8 mouse cellular contexts compared by ENCODE assay signal in genomic region chr7:82865834-82866485, GRCm38 (mm10). TPM values are rescaled to one million over a fixed set of nuclear protein-coding genes. Genes with fewer than 3 reads are reported as not detected.
DNase-seq lines count a peak whose midpoint lies in the region; ATAC-seq and TF ChIP-seq lines count a peak whose summit lies in the region.

No protein-coding gene starts in this region.

- peaks cover 23% of the 10 kb centered on the region for H3K4me1 ChIP-seq in forebrain, embryonic 13.5 days
- H3K4me1 ChIP-seq in liver, postnatal 0 days (ENCODE audit: insufficient read depth), result peaks cover 23% of the 10 kb centered on the region
- peaks cover 30% of the 10 kb centered on the region for H3K4me1 ChIP-seq in neural tube, embryonic 13.5 days (replicated peaks)

- peak overlapping the region; percentile 98 for H3K4me3 ChIP-seq in forebrain, embryonic 13.5 days
- H3K4me3 ChIP-seq in liver, postnatal 0 days (ENCODE audit: low read depth, low read length), result peak overlapping the region; percentile 55
- H3K4me3 ChIP-seq in neural tube, embryonic 13.5 days, result peak overlapping the region; percentile 99

- peak overlapping the region; percentile 100 for H3K9ac ChIP-seq in forebrain, embryonic 13.5 days
- H3K9ac ChIP-seq in liver, postnatal 0 days (replicated peaks), result peak overlapping the region; percentile 50
- peak overlapping the region; percentile 100 for H3K9ac ChIP-seq in neural tube, embryonic 13.5 days

- H3K9me3 ChIP-seq in forebrain, embryonic 13.5 days (replicated peaks), result no peaks in the 10 kb centered on the region
- no peaks in the 10 kb centered on the region for H3K9me3 ChIP-seq in liver, postnatal 0 days (ENCODE audit: low read length)
- H3K9me3 ChIP-seq in neural tube, embryonic 13.5 days, result no peaks in the 10 kb centered on the region

- peak; percentile 71 for ATAC-seq in cerebellum, adult (ENCODE audit: insufficient number of reproducible peaks, low FRiP score, low TSS enrichment)
- peak; percentile 90 for ATAC-seq in forebrain, embryonic 13.5 days
- ATAC-seq in liver, postnatal 0 days, result peak; percentile 90
- peak; percentile 92 for ATAC-seq in neural tube, embryonic 13.5 days (ENCODE audit: low read depth)

- under 1% methylated on average over 58 of the region's 70 CpGs for WGBS in forebrain, embryonic 13.5 days
- WGBS in large intestine, adult 2 months, result under 1% methylated on average over 64 of the region's 70 CpGs
- under 1% methylated on average over 58 of the region's 70 CpGs for WGBS in liver, postnatal 0 days (ENCODE audit: insufficient replicate concordance)
- under 1% methylated on average over 65 of the region's 70 CpGs for WGBS in neural tube, embryonic 13.5 days

- no peaks in the 10 kb centered on the region for H3K27me3 ChIP-seq in forebrain, embryonic 13.5 days
- peaks cover 46% of the 10 kb centered on the region for H3K27me3 ChIP-seq in liver, postnatal 0 days (ENCODE audit: insufficient read depth, low read length)
- no peaks in the 10 kb centered on the region for H3K27me3 ChIP-seq in neural tube, embryonic 13.5 days

- H3K36me3 ChIP-seq in forebrain, embryonic 13.5 days (ENCODE audit: poor library complexity, severe bottlenecking), result peaks cover 20% of the 10 kb centered on the region
- no peaks in the 10 kb centered on the region for H3K36me3 ChIP-seq in liver, postnatal 0 days (replicated peaks; ENCODE audit: insufficient read depth, low read length)
- peaks cover 18% of the 10 kb centered on the region for H3K36me3 ChIP-seq in neural tube, embryonic 13.5 days

- peak; percentile 96 for DNase-seq in ES-CJ7 (ENCODE audit: low read depth, low spot score)
- peak; percentile 98 to 99 for DNase-seq in heart, postnatal 10 days
- peak; percentile 76 for DNase-seq in large intestine, adult 2 months (ENCODE audit: low read depth, low spot score)
- peak; percentile 94 for DNase-seq in liver, postnatal 0 days
- peak; percentile 95 for DNase-seq in telencephalon, adult 2 months (ENCODE audit: low read depth, low spot score)

- peak overlapping the region; percentile 79 for H3K4me2 ChIP-seq in forebrain, embryonic 13.5 days
- H3K4me2 ChIP-seq in liver, postnatal 0 days (ENCODE audit: low read depth, low read length), result peak overlapping the region; percentile 87
- H3K4me2 ChIP-seq in neural tube, embryonic 13.5 days, result peak overlapping the region; percentile 95

- intact Hi-C loops in heart, postnatal 10 days (cut with DNase I), result loop anchor here (1.0 to 10.0 kb wide), 4 partner anchors 146 to 1009 kb away; no protein-coding TSS in a partner anchor

- TF ChIP-seq EP300 in liver, postnatal 0 days (IDR thresholded peaks at IDR 0.05; ENCODE audit: low read depth), result no peak

- peak; percentile 80 for TF ChIP-seq CTCF in liver, postnatal 0 days (IDR thresholded peaks at IDR 0.05; ENCODE audit: low read depth)

- peak overlapping the region; percentile 100 for H3K27ac ChIP-seq in forebrain, embryonic 13.5 days
- H3K27ac ChIP-seq in liver, postnatal 0 days (ENCODE audit: low read depth), result peak overlapping the region; percentile 70
- H3K27ac ChIP-seq in neural tube, embryonic 13.5 days (replicated peaks), result peak overlapping the region; percentile 100

RNA-seq across cellular contexts. Expression of gene Mex3b, which starts 1.2 kb away (rescaled TPM):
- polyA plus RNA-seq in forebrain, embryonic 13.5 days (2015; fragmentation: Nextera tagmentation; extraction: Ambion mirVana), result 42.2 and 45.8 TPM in 2 replicates
- total RNA-seq in heart, postnatal 10 days (2021), result 10 to 100 TPM in 1 of 2 experiments, 1 to 10 TPM in 1; 7.4 to 11.4 TPM
- 2.5 and 3.0 TPM in 2 replicates for polyA plus RNA-seq in large intestine, adult 2 months (2012; rRNA removed)
- 0.40 and 0.59 TPM in 2 replicates for polyA plus RNA-seq in liver, postnatal 0 days (2015; fragmentation: Nextera tagmentation; extraction: Ambion mirVana)
- polyA plus RNA-seq in neural tube, embryonic 13.5 days (2015; fragmentation: Nextera tagmentation; extraction: Ambion mirVana), result 31.8 and 39.2 TPM in 2 replicates

Comparison
In these comparisons a context has a peak if more than half of its experiments do, and no peak if none do; other contexts are left out.
1. Peak in every context shown above with its lines: DNase-seq, ATAC-seq, H3K4me3 ChIP-seq and H3K27ac ChIP-seq.
2. H3K9ac ChIP-seq: peak in every context shown above with its lines; median percentile 100 in forebrain, embryonic 13.5 days; 100 in neural tube, embryonic 13.5 days; 50 in liver, postnatal 0 days.